In the genomic region with DNA sequence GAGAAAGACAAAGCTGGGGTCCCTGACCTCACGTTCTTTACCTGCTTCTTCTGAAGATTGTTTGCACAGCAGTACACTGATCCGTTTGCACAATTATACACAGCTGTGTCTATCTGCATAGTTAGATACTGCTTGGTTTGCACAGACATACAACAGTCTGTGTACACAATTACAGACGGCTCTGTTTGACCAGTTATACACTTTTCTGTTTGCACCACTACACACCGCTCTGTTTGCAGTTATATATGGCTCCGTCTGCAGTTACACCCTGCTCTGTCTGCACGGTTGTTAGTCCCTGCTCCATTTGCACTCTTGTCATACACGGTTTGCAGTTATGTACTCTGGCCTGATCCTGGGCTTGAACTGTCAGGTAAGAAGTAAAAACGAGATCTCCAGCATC, we compare ENCODE assay signal across 20 mouse cellular contexts.
DNase-seq lines count a peak whose midpoint lies in the region; ATAC-seq and TF ChIP-seq lines count a peak whose summit lies in the region.
"Had no signal": no experiment of that assay in that cellular context is flagged by ENCODE, and none has a peak within 500 bp of the region (broad histone marks: within the 10 kb centered on the region; RNA-seq: fewer than 3 reads in every experiment).

No protein-coding gene starts in this region.

- DNase-seq in liver, postnatal 0 days, result no peak
- no peak for DNase-seq in midbrain, embryonic 11.5 days (ENCODE audit: low spot score, missing footprints)
- DNase-seq: adrenal gland, adult 8-10 months; adrenal gland, postnatal 36 days; cerebellum, adult 2 months; cerebellum, postnatal 10 days; forebrain, postnatal 0 days; gastrocnemius, postnatal 14 days; heart, adult 2 months; heart, postnatal 14 days had no signal

- H3K4me3 ChIP-seq in liver, embryonic 12.5 days, result no peak overlapping the region
- H3K4me3 ChIP-seq in liver, postnatal 0 days (ENCODE audit: low read depth, low read length), result no peak overlapping the region
- no peak overlapping the region for H3K4me3 ChIP-seq in midbrain, embryonic 13.5 days (replicated peaks)
- no peak overlapping the region for H3K4me3 ChIP-seq in midbrain, embryonic 11.5 days (ENCODE audit: low read depth, low read length)
- no peak overlapping the region for H3K4me3 ChIP-seq in stomach, embryonic 14.5 days (ENCODE audit: low read depth, low read length)
- no peak overlapping the region for H3K4me3 ChIP-seq in stomach, embryonic 16.5 days (replicated peaks; ENCODE audit: low read length)
- H3K4me3 ChIP-seq in kidney, embryonic 15.5 days (replicated peaks), result no peak overlapping the region
- H3K4me3 ChIP-seq: embryonic facial prominence, embryonic 10.5 days; forebrain, embryonic 13.5 days; heart, adult 2 months; heart, embryonic 15.5 days had no signal

- no peak overlapping the region for H3K9ac ChIP-seq in liver, embryonic 12.5 days
- no peak overlapping the region for H3K9ac ChIP-seq in liver, postnatal 0 days (replicated peaks)
- no peak overlapping the region for H3K9ac ChIP-seq in midbrain, embryonic 13.5 days (replicated peaks)
- no peak overlapping the region for H3K9ac ChIP-seq in midbrain, embryonic 11.5 days (ENCODE audit: low read length)
- H3K9ac ChIP-seq in stomach, embryonic 14.5 days (replicated peaks; ENCODE audit: low read depth, low read length), result no peak overlapping the region
- H3K9ac ChIP-seq in stomach, embryonic 16.5 days (ENCODE audit: low read length), result no peak overlapping the region
- H3K9ac ChIP-seq in kidney, embryonic 15.5 days, result no peak overlapping the region
- H3K9ac ChIP-seq: forebrain, embryonic 13.5 days; forebrain, postnatal 0 days; heart, embryonic 15.5 days had no signal

- no peaks in the 10 kb centered on the region for H3K36me3 ChIP-seq in liver, embryonic 12.5 days
- no peaks in the 10 kb centered on the region for H3K36me3 ChIP-seq in liver, postnatal 0 days (replicated peaks; ENCODE audit: insufficient read depth, low read length)
- H3K36me3 ChIP-seq in midbrain, embryonic 13.5 days, result no peaks in the 10 kb centered on the region
- no peaks in the 10 kb centered on the region for H3K36me3 ChIP-seq in midbrain, embryonic 11.5 days (ENCODE audit: control insufficient read depth, insufficient read depth, low read length)
- no peaks in the 10 kb centered on the region for H3K36me3 ChIP-seq in stomach, embryonic 14.5 days (ENCODE audit: control insufficient read depth, insufficient read depth, low read length)
- no peaks in the 10 kb centered on the region for H3K36me3 ChIP-seq in stomach, embryonic 16.5 days (ENCODE audit: control insufficient read depth, insufficient read depth, low read length)
- H3K36me3 ChIP-seq in kidney, embryonic 15.5 days, result peaks cover 71% of the 10 kb centered on the region
- H3K36me3 ChIP-seq: G1E; heart, embryonic 15.5 days had no signal

- TF ChIP-seq CTCF in liver, postnatal 0 days (IDR thresholded peaks at IDR 0.05; ENCODE audit: low read depth), result no peak

- ATAC-seq in liver, embryonic 12.5 days, result 0 out of 2 replicates have a peak, but pooled peaks have one; percentile 24
- ATAC-seq in liver, postnatal 0 days, result no peak
- ATAC-seq in midbrain, embryonic 13.5 days, result 0 out of 2 replicates have a peak, but pooled peaks have one; percentile 9
- no peak for ATAC-seq in midbrain, embryonic 11.5 days (ENCODE audit: low FRiP score)
- ATAC-seq in stomach, embryonic 14.5 days (ENCODE audit: insufficient number of reproducible peaks, insufficient read depth, low FRiP score, low read depth), result peak; percentile 20; the same call in 1 of the 2 replicates
- peak; percentile 25; the same call in 1 of the 2 replicates for ATAC-seq in stomach, embryonic 16.5 days (ENCODE audit: insufficient read depth, low FRiP score)
- ATAC-seq in kidney, embryonic 15.5 days (replicated peaks; ENCODE audit: low FRiP score), result no peak
- ATAC-seq: forebrain, embryonic 13.5 days; forebrain, postnatal 0 days had no signal

- no peaks in the 10 kb centered on the region for H3K27me3 ChIP-seq in liver, embryonic 12.5 days (replicated peaks)
- no peaks in the 10 kb centered on the region for H3K27me3 ChIP-seq in liver, postnatal 0 days (ENCODE audit: insufficient read depth, low read length)
- no peaks in the 10 kb centered on the region for H3K27me3 ChIP-seq in midbrain, embryonic 13.5 days
- no peaks in the 10 kb centered on the region for H3K27me3 ChIP-seq in midbrain, embryonic 11.5 days (ENCODE audit: control insufficient read depth, insufficient read depth, low read length)
- H3K27me3 ChIP-seq in stomach, embryonic 14.5 days (ENCODE audit: control insufficient read depth, insufficient read depth, low read length), result no peaks in the 10 kb centered on the region
- H3K27me3 ChIP-seq in stomach, embryonic 16.5 days (ENCODE audit: control insufficient read depth, insufficient read depth, low read length), result no peaks in the 10 kb centered on the region
- H3K27me3 ChIP-seq in kidney, embryonic 15.5 days, result no peaks in the 10 kb centered on the region
- H3K27me3 ChIP-seq: forebrain, embryonic 13.5 days; heart, embryonic 15.5 days had no signal

- TF ChIP-seq EP300 in liver, postnatal 0 days (IDR thresholded peaks at IDR 0.05; ENCODE audit: low read depth), result no peak

- no peak overlapping the region for H3K27ac ChIP-seq in liver, embryonic 12.5 days
- no peak overlapping the region for H3K27ac ChIP-seq in liver, postnatal 0 days (ENCODE audit: low read depth)
- no peak overlapping the region for H3K27ac ChIP-seq in midbrain, embryonic 13.5 days
- no peak overlapping the region for H3K27ac ChIP-seq in midbrain, embryonic 11.5 days (ENCODE audit: low read depth, low read length)
- no peak overlapping the region for H3K27ac ChIP-seq in stomach, embryonic 14.5 days (ENCODE audit: low read length)
- no peak overlapping the region for H3K27ac ChIP-seq in stomach, embryonic 16.5 days (ENCODE audit: low read length)
- H3K27ac ChIP-seq in kidney, embryonic 15.5 days, result no peak overlapping the region
- H3K27ac ChIP-seq: embryonic facial prominence, embryonic 10.5 days; forebrain, embryonic 13.5 days; heart, adult 2 months; heart, embryonic 15.5 days had no signal

- no peaks in the 10 kb centered on the region for H3K9me3 ChIP-seq in liver, embryonic 12.5 days (replicated peaks)
- H3K9me3 ChIP-seq in liver, postnatal 0 days (ENCODE audit: low read length), result no peaks in the 10 kb centered on the region
- H3K9me3 ChIP-seq in midbrain, embryonic 13.5 days, result no peaks in the 10 kb centered on the region
- H3K9me3 ChIP-seq in midbrain, embryonic 11.5 days (ENCODE audit: control insufficient read depth, low read length), result no peaks in the 10 kb centered on the region
- H3K9me3 ChIP-seq in stomach, embryonic 14.5 days (ENCODE audit: control insufficient read depth, low read depth, low read length), result no peaks in the 10 kb centered on the region
- no peaks in the 10 kb centered on the region for H3K9me3 ChIP-seq in stomach, embryonic 16.5 days (replicated peaks; ENCODE audit: control insufficient read depth, low read length)
- no peaks in the 10 kb centered on the region for H3K9me3 ChIP-seq in kidney, embryonic 15.5 days (replicated peaks)
- H3K9me3 ChIP-seq: embryonic facial prominence, embryonic 10.5 days; forebrain, embryonic 13.5 days; G1E; heart, embryonic 15.5 days had no signal

- H3K4me1 ChIP-seq in liver, embryonic 12.5 days, result no peaks in the 10 kb centered on the region
- no peaks in the 10 kb centered on the region for H3K4me1 ChIP-seq in liver, postnatal 0 days (ENCODE audit: insufficient read depth)
- no peaks in the 10 kb centered on the region for H3K4me1 ChIP-seq in midbrain, embryonic 13.5 days (replicated peaks)
- no peaks in the 10 kb centered on the region for H3K4me1 ChIP-seq in midbrain, embryonic 11.5 days (ENCODE audit: control insufficient read depth, insufficient read depth, low read length)
- no peaks in the 10 kb centered on the region for H3K4me1 ChIP-seq in stomach, embryonic 14.5 days (ENCODE audit: control insufficient read depth, insufficient read depth, low read length)
- H3K4me1 ChIP-seq in stomach, embryonic 16.5 days (ENCODE audit: control insufficient read depth, insufficient read depth, low read length), result no peaks in the 10 kb centered on the region
- no peaks in the 10 kb centered on the region for H3K4me1 ChIP-seq in kidney, embryonic 15.5 days
- H3K4me1 ChIP-seq: forebrain, embryonic 13.5 days; heart, embryonic 15.5 days had no signal

- H3K4me2 ChIP-seq in liver, embryonic 12.5 days, result no peak overlapping the region
- no peak overlapping the region for H3K4me2 ChIP-seq in liver, postnatal 0 days (ENCODE audit: low read depth, low read length)
- H3K4me2 ChIP-seq in midbrain, embryonic 13.5 days (replicated peaks), result no peak overlapping the region
- no peak overlapping the region for H3K4me2 ChIP-seq in midbrain, embryonic 11.5 days
- no peak overlapping the region for H3K4me2 ChIP-seq in stomach, embryonic 14.5 days (replicated peaks; ENCODE audit: low read depth, low read length)
- no peak overlapping the region for H3K4me2 ChIP-seq in stomach, embryonic 16.5 days (ENCODE audit: low read depth, low read length)
- H3K4me2 ChIP-seq in kidney, embryonic 15.5 days, result no peak overlapping the region
- H3K4me2 ChIP-seq: forebrain, embryonic 13.5 days; heart, embryonic 11.5 days; heart, embryonic 15.5 days had no signal

- WGBS in liver, embryonic 12.5 days (ENCODE audit: insufficient replicate concordance), result 55% methylated on average over 8 of the region's 8 CpGs
- 57% methylated on average over 8 of the region's 8 CpGs for WGBS in liver, postnatal 0 days (ENCODE audit: insufficient replicate concordance)
- 82% methylated on average over 8 of the region's 8 CpGs for WGBS in midbrain, embryonic 13.5 days
- 85% methylated on average over 8 of the region's 8 CpGs for WGBS in midbrain, embryonic 11.5 days
- WGBS in stomach, embryonic 14.5 days, result 63% methylated on average over 8 of the region's 8 CpGs
- WGBS in stomach, embryonic 16.5 days, result 50% methylated on average over 8 of the region's 8 CpGs
- WGBS in kidney, embryonic 15.5 days, result 73% methylated on average over 8 of the region's 8 CpGs

Comparison
In these comparisons a context has a peak if more than half of its experiments do, and no peak if none do; other contexts are left out.
1. ATAC-seq: peak in liver, embryonic 12.5 days (single experiment), midbrain, embryonic 13.5 days (single experiment), stomach, embryonic 14.5 days (single experiment) and stomach, embryonic 16.5 days (single experiment); none in liver, postnatal 0 days (single experiment), midbrain, embryonic 11.5 days (single experiment) and kidney, embryonic 15.5 days (single experiment).